In genomic region chr1:93444405-93445110, GRCm38 (mm10) we compare ENCODE assay signal across 8 mouse cellular contexts. TPM values are rescaled to one million over a fixed set of nuclear protein-coding genes. Genes with fewer than 3 reads are reported as not detected.
DNase-seq lines count a peak whose midpoint lies in the region; ATAC-seq lines count a peak whose summit lies in the region.

No protein-coding gene starts in this region.

- peak overlapping the region; percentile 70 for H3K4me3 ChIP-seq in hindbrain, embryonic 15.5 days

- H3K36me3 ChIP-seq in hindbrain, embryonic 15.5 days: peaks cover 4% of the 10 kb centered on the region; the same call in 1 of the 2 replicates

- 6% methylated on average over 18 of the region's 18 CpGs for WGBS in hindbrain, embryonic 15.5 days

- peak overlapping the region; percentile 61 for H3K9ac ChIP-seq in hindbrain, embryonic 15.5 days

- peak; percentile 77 for ATAC-seq in activated CD4-positive, CD25-positive, alpha-beta regulatory T cell, adult 4 months
- ATAC-seq in hindbrain, embryonic 15.5 days (ENCODE audit: low FRiP score, low read depth): peak; percentile 83
- peak; percentile 81 for ATAC-seq in megakaryocyte, adult 5-6 weeks (ENCODE audit: poor library complexity, severe bottlenecking)

- peaks cover 24% of the 10 kb centered on the region for H3K4me1 ChIP-seq in hindbrain, embryonic 15.5 days (replicated peaks)

- H3K27me3 ChIP-seq in hindbrain, embryonic 15.5 days: no peaks in the 10 kb centered on the region

- DNase-seq in cerebellum, postnatal 36 days: peak; percentile 71 to 77
- DNase-seq in frontal cortex, postnatal 36 days (ENCODE audit: low spot score in 2 of 2): peak; percentile 50 to 56
- DNase-seq in left cerebral cortex, adult 18-20 months (ENCODE audit: low spot score in 2 of 2): peak; percentile 51 to 62
- peak; percentile 69 to 72 for DNase-seq in right cerebral cortex, postnatal 10 days (ENCODE audit: low spot score in 2 of 2)
- DNase-seq in yolk sac, embryonic 10.5 days (ENCODE audit: low spot score): peak; percentile 80

- peak overlapping the region; percentile 90 for H3K4me2 ChIP-seq in hindbrain, embryonic 15.5 days

- peak overlapping the region; percentile 76 for H3K27ac ChIP-seq in hindbrain, embryonic 15.5 days (replicated peaks)

- H3K9me3 ChIP-seq in hindbrain, embryonic 15.5 days: no peaks in the 10 kb centered on the region

RNA-seq across cellular contexts. Expression of gene Hdlbp, which starts 34.1 kb away (rescaled TPM):
- 10 to 100 TPM; 44.1 to 58.8 TPM for polyA plus RNA-seq in activated CD4-positive, CD25-positive, alpha-beta regulatory T cell, adult 4 months (2017; shearing (Covaris generic))
- polyA plus RNA-seq in hindbrain, embryonic 15.5 days (2015; fragmentation: Nextera tagmentation; extraction: Ambion mirVana): 66.9 and 82.4 TPM in 2 replicates
- total RNA-seq in left cerebral cortex, adult 18-20 months (2021): 100 to 1,000 TPM; 157 to 167 TPM
- 73.8 and 104 TPM in 2 replicates for total RNA-seq in megakaryocyte, adult 5-6 weeks (2015)
- 76.5 and 80.6 TPM in 2 replicates for total RNA-seq in megakaryocyte, adult 5-6 weeks (2017)

Comparison
In these comparisons a context has a peak if more than half of its experiments do, and no peak if none do; other contexts are left out.
1. Peak in every context shown above with its lines: DNase-seq, ATAC-seq, H3K4me3 ChIP-seq and H3K27ac ChIP-seq.